9 mouse cellular contexts compared by ENCODE assay signal in genomic region chr1:151845926-151846782, GRCm38 (mm10).
DNase-seq lines count a peak whose midpoint lies in the region; ATAC-seq and TF ChIP-seq lines count a peak whose summit lies in the region.
"Had no signal": no experiment of that assay in that cellular context is flagged by ENCODE, and none has a peak within 500 bp of the region (broad histone marks: within the 10 kb centered on the region; RNA-seq: fewer than 3 reads in every experiment).

No protein-coding gene starts in this region.

- no peaks in the 10 kb centered on the region for H3K9me3 ChIP-seq in midbrain, embryonic 11.5 days (ENCODE audit: control insufficient read depth, low read length)

- H3K4me1 ChIP-seq in thymus, adult 2 months (replicated peaks; ENCODE audit: control insufficient read depth, insufficient read depth, low read length) = no peaks in the 10 kb centered on the region
- no peaks in the 10 kb centered on the region for H3K4me1 ChIP-seq in midbrain, embryonic 11.5 days (ENCODE audit: control insufficient read depth, insufficient read depth, low read length)

- peak; percentile 32 for DNase-seq in gastrocnemius, adult 2 months
- DNase-seq in gastrocnemius, postnatal 36 days = no peak
- DNase-seq in thymus, adult 2 months = no peak
- no peak for DNase-seq in thymus, postnatal 25 days
- peak; percentile 80 for DNase-seq in midbrain, embryonic 11.5 days (ENCODE audit: low spot score, missing footprints)
- no peak for DNase-seq in natural killer cell, adult 2 months (ENCODE audit: low spot score in 2 of 2)
- no peak for DNase-seq in lung, postnatal 10 days
- DNase-seq in frontal cortex, postnatal 14 days (ENCODE audit: low spot score in 2 of 2) = no peak
- DNase-seq: kidney, postnatal 10 days had no signal

- WGBS in thymus, adult 2 months = 59% methylated on average over 19 of the region's 19 CpGs
- 61% methylated on average over 19 of the region's 19 CpGs for WGBS in midbrain, embryonic 11.5 days

- H3K27me3 ChIP-seq in thymus, adult 2 months (ENCODE audit: control insufficient read depth, insufficient read depth, low read length) = no peaks in the 10 kb centered on the region
- H3K27me3 ChIP-seq in midbrain, embryonic 11.5 days (ENCODE audit: control insufficient read depth, insufficient read depth, low read length) = no peaks in the 10 kb centered on the region

- H3K36me3 ChIP-seq in thymus, adult 2 months (ENCODE audit: control insufficient read depth, insufficient read depth, low read length) = no peaks in the 10 kb centered on the region
- no peaks in the 10 kb centered on the region for H3K36me3 ChIP-seq in midbrain, embryonic 11.5 days (ENCODE audit: control insufficient read depth, insufficient read depth, low read length)

- no peak for ATAC-seq in midbrain, embryonic 11.5 days (ENCODE audit: low FRiP score)

- intact Hi-C loops in gastrocnemius, adult 2 months (cut with DNase I) = loop anchor here (2.0 kb wide), 1 partner anchor 445 kb away; no protein-coding TSS in a partner anchor
- intact Hi-C loops in gastrocnemius, postnatal 36 days (cut with DNase I) = no loop called here

- H3K4me3 ChIP-seq in gastrocnemius, adult 2 months = no peak overlapping the region
- H3K4me3 ChIP-seq in thymus, adult 2 months (ENCODE audit: control insufficient read depth, insufficient read depth, low read length) = no peak overlapping the region
- no peak overlapping the region for H3K4me3 ChIP-seq in midbrain, embryonic 11.5 days (ENCODE audit: low read depth, low read length)

- no peak overlapping the region for H3K9ac ChIP-seq in midbrain, embryonic 11.5 days (ENCODE audit: low read length)

- no peak for TF ChIP-seq POLR2A in thymus, adult 2 months (IDR thresholded peaks at IDR 0.05; ENCODE audit: control insufficient read depth, extremely low read depth, insufficient read depth, low read length, poor library complexity)

- H3K4me2 ChIP-seq in midbrain, embryonic 11.5 days = no peak overlapping the region

- peak; percentile 72 for TF ChIP-seq CTCF in gastrocnemius, adult 2 months (IDR thresholded peaks at IDR 0.05)
- 0 out of 2 replicates have a peak, but pooled peaks have one; percentile 21 for TF ChIP-seq CTCF in thymus, adult 2 months (IDR thresholded peaks at IDR 0.05; ENCODE audit: borderline replicate concordance, control insufficient read depth, extremely low read depth, insufficient read depth, low read length, poor library complexity)

- H3K27ac ChIP-seq in gastrocnemius, adult 2 months = no peak overlapping the region
- no peak overlapping the region for H3K27ac ChIP-seq in thymus, adult 2 months (ENCODE audit: control insufficient read depth, insufficient read depth, low read length)
- H3K27ac ChIP-seq in midbrain, embryonic 11.5 days (ENCODE audit: low read depth, low read length) = no peak overlapping the region

Comparison
In these comparisons a context has a peak if more than half of its experiments do, and no peak if none do; other contexts are left out.
1. DNase-seq: peak in gastrocnemius, adult 2 months (single experiment) and midbrain, embryonic 11.5 days (single experiment); none in gastrocnemius, postnatal 36 days (0 of 2), thymus, adult 2 months (single experiment), thymus, postnatal 25 days (single experiment), natural killer cell, adult 2 months (0 of 2), lung, postnatal 10 days (single experiment) and frontal cortex, postnatal 14 days (0 of 2).